Mouse (Mus musculus) WW6 (cell line): ENCODE results near the gene Olfml2a.

Source experiments
- DNase-seq: peaks from one replicate; pipeline ENCODE4 v3.0.0-alpha.2; 2013; ENCODE audit warnings: low read depth, low spot score

Gene Olfml2a

DNA sequence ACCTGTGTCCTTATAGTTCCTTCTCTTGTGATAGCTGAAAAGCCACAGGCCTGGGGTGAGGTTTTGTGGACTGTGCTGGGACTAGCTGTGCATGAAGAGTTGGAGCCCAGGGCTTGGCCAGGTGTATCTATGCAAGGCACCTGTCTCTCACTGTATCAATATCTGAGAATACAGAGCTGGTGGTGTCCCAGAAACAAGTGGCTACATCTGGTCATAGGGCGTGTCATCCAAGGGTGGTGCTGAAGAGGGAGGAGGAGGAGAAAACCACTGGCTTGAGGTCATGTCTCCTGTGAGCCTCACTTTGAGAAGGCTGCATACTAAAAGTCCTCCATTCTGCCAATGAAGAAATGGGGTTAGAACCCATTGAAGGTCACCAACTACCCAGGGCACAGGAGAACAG lies 6.2 kb downstream of the Olfml2a start:
- DNase-seq = no peak

DNA sequence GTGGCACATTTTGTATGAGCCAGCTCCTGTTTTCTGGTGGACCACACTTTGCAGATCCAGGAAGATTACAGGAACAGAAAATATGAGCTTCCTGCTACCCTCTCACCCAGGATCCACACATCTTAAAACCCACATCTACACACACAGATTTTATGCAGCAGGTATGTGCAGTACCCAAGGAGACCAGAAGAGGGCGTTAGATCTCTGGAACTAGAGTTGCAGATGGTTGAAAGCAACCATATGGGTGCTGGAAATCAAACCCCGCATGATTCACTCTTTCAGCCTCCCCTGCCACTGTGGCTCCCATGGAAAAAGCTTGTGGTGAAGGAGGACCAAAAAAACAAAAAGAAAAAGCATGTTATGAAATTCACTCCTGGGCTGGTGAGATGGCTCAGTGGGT lies 7.3 kb downstream of the Olfml2a start:
- no peak for DNase-seq

- DNase-seq = no peak
Observed at GRCm38 (mm10) chr2:38941426-38941825, 9.6 kb downstream of the Olfml2a start.

DNA sequence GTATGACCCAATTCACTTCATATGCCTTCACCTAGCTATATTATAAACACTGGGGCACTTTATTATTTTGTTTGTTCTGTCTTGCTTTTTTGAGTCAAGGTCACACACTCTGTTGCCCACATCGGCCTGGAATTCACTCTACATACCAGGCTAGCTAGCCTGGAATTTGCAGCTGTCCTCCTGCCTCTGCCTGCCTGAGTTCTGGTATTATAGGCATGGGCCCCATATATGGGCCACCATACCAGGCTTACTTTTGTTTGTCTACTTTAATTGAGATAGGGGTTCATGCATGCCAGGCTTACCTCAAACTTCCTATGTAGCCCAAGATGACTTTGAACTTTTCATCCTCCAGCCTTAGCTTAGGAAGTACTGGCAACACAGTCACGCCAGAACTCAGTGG lies 10.1 kb downstream of the Olfml2a start:
- no peak for DNase-seq

GRCm38 (mm10) chr2:38943161-38943560 lies 11.4 kb downstream of the Olfml2a start:
- no peak for DNase-seq

DNA sequence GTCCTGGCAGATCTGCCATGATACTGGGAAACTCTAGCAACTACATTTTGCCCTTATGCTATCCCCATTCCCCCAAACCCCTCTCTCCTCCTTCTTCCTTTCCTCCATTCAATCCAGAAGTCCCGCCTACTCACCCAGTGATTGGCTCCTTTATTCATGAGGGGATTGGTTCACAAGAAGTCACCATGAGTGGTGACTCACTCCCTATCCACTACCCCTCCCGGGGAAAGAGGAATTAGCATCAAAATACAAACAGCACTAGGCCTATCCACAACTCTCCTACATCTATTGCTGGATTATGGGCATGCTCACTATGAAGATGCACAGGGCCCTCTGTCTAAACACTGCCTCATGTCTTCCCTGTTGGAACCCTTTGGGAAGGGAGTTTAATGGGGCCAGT lies 12.2 kb downstream of the Olfml2a start:
- DNase-seq = no peak

DNA sequence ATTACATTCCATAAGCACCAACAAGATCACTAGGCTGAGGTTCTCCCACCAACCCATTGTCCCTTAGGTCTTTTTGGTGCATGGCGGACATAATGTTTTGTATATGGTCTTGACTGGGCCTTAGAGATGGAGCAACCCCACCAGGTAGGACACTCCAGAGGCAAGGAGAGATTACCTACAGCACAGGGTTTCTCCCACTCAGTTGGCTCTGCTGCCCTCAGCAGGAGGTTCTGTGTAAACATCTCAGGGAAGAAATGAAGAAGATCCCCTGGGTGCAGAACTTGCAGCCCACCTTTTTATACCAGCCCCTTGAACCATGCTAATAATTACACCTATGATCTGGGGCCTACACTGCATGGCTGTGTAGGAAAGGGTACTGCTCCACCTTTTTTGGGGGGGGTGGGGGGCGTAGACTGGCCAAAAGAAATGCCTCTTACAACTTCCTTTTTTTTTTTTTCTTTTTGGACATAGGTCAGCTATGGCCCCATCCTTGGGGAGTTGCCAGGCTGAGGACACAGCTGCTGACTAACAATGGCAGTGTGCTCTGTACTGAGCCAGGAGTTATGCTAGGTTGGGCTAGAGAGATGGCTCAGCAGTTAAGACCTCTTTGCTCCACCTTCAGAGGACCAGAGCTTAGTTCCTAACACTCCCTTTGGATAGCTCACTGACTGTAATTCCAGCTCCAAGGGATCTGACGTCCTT lies 12.8 kb downstream of the Olfml2a start:
- DNase-seq = no peak

GRCm38 (mm10) chr2:38947566-38947965 lies 15.8 kb downstream of the Olfml2a start:
- DNase-seq = no peak

DNA sequence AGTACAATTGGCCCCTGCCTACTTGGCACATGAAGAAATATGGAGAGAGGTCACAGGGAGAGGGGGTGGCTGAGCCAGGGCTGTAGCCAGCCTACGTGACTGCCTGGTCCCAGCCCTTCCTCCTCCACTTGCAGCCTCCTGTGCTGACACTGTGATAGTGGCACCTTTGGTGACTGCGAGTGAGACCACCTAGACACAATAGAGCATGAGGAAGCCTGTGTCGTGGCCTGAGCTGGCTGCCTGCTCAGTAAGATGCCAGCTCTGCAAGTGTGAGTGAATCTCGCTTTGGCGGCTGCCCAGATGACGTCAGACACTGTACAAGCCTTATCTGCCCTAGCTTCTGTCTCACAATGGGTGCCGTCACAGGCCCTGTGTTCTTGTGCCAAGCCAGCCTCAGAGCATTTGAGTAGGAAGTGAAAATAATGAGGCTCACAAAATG lies 18.5 kb downstream of the Olfml2a start:
- no peak for DNase-seq

- DNase-seq = no peak
Observed at GRCm38 (mm10) chr2:38953152-38953883, 21.5 kb downstream of the Olfml2a start.

DNA sequence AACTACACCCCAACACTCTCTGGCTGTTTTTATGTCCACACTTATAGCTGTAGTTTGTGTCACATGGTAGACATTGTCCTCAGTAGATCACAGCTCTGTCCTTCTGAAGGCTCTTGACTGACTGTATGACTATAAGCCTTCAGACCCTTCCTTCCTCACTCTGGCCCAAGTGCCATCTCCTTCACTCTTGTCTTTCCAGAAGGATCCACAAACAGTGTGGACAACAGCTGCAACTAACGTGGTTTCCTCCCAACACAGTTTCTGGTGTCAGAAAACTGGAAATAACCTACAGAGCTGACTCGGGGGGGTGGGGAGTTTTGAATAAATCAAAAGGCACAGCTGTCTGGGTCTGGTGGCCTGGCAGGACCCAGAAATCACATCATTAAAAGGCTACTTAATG lies 24.3 kb downstream of the Olfml2a start:
- no peak for DNase-seq

DNA sequence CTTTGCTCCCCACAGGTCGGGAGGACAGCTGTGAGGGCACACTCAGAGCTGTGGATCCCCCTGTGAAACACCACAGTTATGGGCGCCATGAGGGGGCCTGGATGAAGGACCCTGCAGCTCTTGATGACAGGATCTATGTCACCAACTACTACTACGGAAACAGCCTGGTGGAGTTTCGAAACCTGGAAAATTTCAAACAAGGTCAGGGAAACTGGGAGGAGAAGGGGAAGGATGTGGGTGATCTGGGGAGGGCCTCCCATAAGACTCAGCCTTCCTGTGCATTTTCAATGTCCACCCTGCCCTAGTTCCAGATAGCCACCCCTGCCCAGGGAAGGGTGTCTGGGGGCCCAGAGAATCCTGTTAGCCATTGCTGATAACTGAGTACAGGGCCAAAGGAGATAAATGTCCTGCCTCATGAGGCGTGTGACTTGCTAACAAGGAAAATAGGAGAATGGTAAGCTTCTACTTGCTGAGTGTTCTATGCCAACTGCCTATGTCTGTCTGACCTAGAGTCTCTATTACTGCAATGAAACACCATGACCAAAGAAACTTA lies 26.0 kb downstream of the Olfml2a start:
- no peak for DNase-seq

GRCm38 (mm10) chr2:38964198-38964597 lies 32.4 kb downstream of the Olfml2a start:
- no peak for DNase-seq

GRCm38 (mm10) chr2:38969650-38970049 lies 37.9 kb downstream of the Olfml2a start:
- DNase-seq = no peak

GRCm38 (mm10) chr2:38970057-38970456 lies 38.3 kb downstream of the Olfml2a start:
- DNase-seq = no peak

GRCm38 (mm10) chr2:38973223-38973622 lies 41.4 kb downstream of the Olfml2a start:
- no peak for DNase-seq

DNA sequence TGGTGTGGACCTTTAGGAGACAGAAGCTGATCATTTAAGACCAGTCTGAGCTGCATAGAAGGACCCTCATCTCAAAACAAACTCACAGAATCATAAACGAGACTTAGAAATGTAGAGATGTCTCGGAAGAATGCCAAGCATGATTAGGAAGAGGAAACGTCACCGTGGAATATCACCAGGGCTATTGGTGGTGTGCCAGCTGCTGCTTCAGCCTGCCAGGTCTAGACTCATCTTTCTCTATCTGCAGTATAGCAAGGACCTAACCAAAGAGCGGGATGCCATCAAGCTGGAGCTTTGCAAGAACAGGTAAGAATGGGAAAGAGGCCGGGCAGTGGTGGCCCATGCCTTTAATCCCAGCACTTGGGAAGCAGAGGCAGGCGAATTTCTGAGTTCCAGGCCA lies 41.9 kb downstream of the Olfml2a start:
- no peak for DNase-seq

GRCm38 (mm10) chr2:38974171-38974570 lies 42.4 kb downstream of the Olfml2a start:
- DNase-seq = no peak

DNA sequence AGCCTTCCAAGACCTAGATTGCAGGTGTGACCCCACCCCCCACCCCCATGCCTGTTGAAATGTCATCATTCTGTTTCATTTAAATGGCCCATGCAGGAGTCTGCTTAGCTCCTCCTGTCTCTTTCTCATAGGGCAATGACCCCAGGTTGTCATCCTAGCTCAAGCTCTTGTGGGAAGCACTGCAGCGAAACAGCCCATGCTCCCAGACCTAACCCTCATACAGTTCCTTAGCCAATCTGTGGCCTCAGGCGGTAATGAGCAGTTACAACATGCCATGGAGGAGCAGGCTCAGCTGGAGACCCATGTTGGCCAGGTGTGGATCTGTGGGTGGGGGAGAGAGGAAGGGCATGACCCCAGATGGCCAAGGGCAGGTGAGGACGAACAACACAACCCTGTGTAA lies 43.4 kb downstream of the Olfml2a start:
- no peak for DNase-seq

DNA sequence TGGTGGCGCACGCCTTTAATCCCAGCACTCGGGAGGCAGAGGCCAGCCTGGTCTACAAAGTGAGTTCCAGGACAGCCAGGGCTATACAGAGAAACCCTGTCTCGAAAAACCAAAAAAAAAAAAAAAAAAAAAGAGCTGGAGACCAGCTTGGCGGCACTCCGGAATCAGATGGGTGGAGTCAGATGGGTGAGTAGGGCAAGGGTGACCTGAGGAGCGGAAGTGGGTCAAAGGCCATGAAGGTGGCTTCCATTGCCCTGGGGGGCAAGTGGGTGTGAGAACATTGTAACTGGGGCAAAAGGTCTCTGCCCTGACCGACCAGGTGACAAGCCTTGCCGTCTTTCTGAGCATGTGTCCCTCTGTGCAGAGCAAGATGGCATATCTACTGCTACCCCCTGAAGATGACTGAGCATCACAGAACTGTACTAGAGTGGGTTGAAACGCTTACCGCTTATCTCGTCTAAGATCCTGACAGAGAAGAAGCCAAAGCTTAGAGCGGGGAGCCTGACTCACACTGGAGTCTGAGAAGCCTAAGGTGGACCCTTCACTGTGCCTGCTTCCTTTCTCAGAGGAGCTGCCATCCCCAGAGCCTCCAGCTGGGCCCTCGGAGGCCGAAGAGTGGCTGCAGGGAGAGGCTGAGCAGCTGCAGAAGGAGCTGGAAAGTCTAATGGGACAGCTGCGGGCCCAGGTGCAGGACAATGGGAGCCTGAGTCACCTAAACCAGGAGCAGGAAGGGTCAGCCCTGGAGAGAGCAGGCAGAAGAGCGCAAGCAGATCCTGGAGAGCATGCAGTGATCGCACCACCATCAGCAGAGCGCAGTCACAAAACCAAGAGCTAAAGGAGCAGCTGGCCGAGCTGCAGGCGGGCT lies 44.4 kb downstream of the Olfml2a start:
- DNase-seq = no peak

DNA sequence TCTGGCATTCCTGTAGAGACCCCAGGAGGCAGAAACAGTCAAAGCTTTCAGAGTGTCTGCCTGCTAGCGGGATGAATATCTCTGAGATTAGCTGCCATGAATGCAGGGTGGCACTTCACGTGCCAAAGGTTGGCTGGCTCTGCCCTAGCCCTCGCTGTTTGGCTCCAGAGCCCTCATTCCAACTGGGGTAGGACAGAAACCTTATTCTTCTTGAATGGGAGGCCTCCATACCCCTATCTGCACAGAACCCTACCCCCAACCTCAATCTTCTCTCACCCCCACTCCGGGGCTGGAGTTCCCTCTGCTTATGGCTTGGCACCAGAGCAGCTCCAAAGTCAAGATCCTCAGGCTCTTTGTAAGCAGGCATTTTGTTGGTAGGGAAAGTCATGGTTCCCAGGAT lies 46.1 kb downstream of the Olfml2a start:
- no peak for DNase-seq

GRCm38 (mm10) chr2:38983456-38983855 lies 51.7 kb downstream of the Olfml2a start:
- no peak for DNase-seq
